Mouse (Mus musculus) myocyte (in vitro differentiated cells): ENCODE results near the gene Urb1. TPM values are rescaled to one million over a fixed set of nuclear protein-coding genes. Genes with fewer than 3 reads are reported as not detected.

Source experiments
- H3K27me3 ChIP-seq: one replicate; pipeline ENCODE4 v1.6.1; 2011; ENCODE audit not compliant: control insufficient read depth, insufficient read depth, insufficient read length
- H3K36me3 ChIP-seq: one replicate; pipeline ENCODE4 v1.6.1; 2011; ENCODE audit not compliant: control insufficient read depth, insufficient read depth
- H3K4me2 ChIP-seq: one replicate; pipeline ENCODE4 v1.6.1; 2011; ENCODE audit warnings: low read depth, control low read depth
- H3K4me3 ChIP-seq: one replicate; pipeline ENCODE4 v1.5.1; 2011; ENCODE audit warnings: mild to moderate bottlenecking, control low read depth, moderate library complexity
- H3K79me2 ChIP-seq: one replicate; pipeline ENCODE4 v1.6.1; 2011; ENCODE audit not compliant: control insufficient read depth, insufficient read depth
- H3ac ChIP-seq: one replicate; pipeline ENCODE4 v1.6.1; 2011; ENCODE audit not compliant: control insufficient read depth, insufficient read length
- CEBPB ChIP-seq: IDR thresholded peaks from 2 replicates; pipeline ENCODE4 v1.6.1; 2011; ENCODE audit warnings: mild to moderate bottlenecking, moderate library complexity; ENCODE audit not compliant: poor library complexity, insufficient read depth, severe bottlenecking
- E2F4 ChIP-seq: IDR thresholded peaks from one replicate; pipeline ENCODE4 v1.6.1; 2011; ENCODE audit warnings: mild to moderate bottlenecking, control low read depth, moderate library complexity; ENCODE audit not compliant: insufficient read depth
- MAX ChIP-seq: IDR thresholded peaks from one replicate; pipeline ENCODE4 v1.6.1; 2011; ENCODE audit warnings: low read depth, mild to moderate bottlenecking, control low read depth
- MYOD1 ChIP-seq, 3 experiments: IDR thresholded peaks; one replicate each; pipeline ENCODE4 v1.6.1; 2011; ENCODE audit warnings: control low read depth in 2 of 3, low read depth in 2 of 3, mild to moderate bottlenecking in 2 of 3, moderate library complexity in 1 of 3; ENCODE audit not compliant: insufficient read length in 2 of 3, control insufficient read depth in 1 of 3
- MYOG ChIP-seq, 3 experiments: IDR thresholded peaks; one replicate each; pipeline ENCODE4 v1.6.1; 2011; ENCODE audit warnings: control low read depth in 2 of 3, low read depth in 2 of 3, mild to moderate bottlenecking in 2 of 3; ENCODE audit not compliant: insufficient read length in 2 of 3, control insufficient read depth in 1 of 3, insufficient read depth in 1 of 3
- POLR2A ChIP-seq: IDR thresholded peaks from one replicate; pipeline ENCODE4 v1.6.1; 2011; ENCODE audit warnings: low read depth, mild to moderate bottlenecking, control low read depth, moderate library complexity; ENCODE audit not compliant: insufficient read length
- POLR2AphosphoS2 ChIP-seq: IDR thresholded peaks from one replicate; pipeline ENCODE4 v1.6.1; 2011; ENCODE audit warnings: low read depth, control low read depth; ENCODE audit not compliant: insufficient read length
- REST ChIP-seq: IDR thresholded peaks from one replicate; pipeline ENCODE4 v1.6.1; 2011; ENCODE audit warnings: mild to moderate bottlenecking, control low read depth, moderate library complexity; ENCODE audit not compliant: insufficient read depth, insufficient read length
- SRF ChIP-seq: IDR thresholded peaks from one replicate; pipeline ENCODE4 v1.6.1; 2011; ENCODE audit warnings: low read depth; ENCODE audit not compliant: control insufficient read depth, insufficient read length
- TCF12 ChIP-seq: IDR thresholded peaks from one replicate; pipeline ENCODE4 v1.6.1; 2011; ENCODE audit warnings: mild to moderate bottlenecking, control low read depth; ENCODE audit not compliant: poor library complexity, insufficient read depth, severe bottlenecking
- TCF3 ChIP-seq: IDR thresholded peaks from one replicate; pipeline ENCODE4 v1.6.1; 2011; ENCODE audit warnings: low read depth, control low read depth; ENCODE audit not compliant: insufficient read length
- USF1 ChIP-seq: IDR thresholded peaks from one replicate; pipeline ENCODE4 v1.6.1; 2011; ENCODE audit warnings: low read depth, mild to moderate bottlenecking, control low read depth, moderate library complexity
- polyA plus RNA-seq: library from polyadenylated mRNA; unstranded; fragments of >200 nt; fragmentation: generic; extraction: Trizol; gene quantifications from one replicate; pipeline ENCODE4 v1.2.1, GENCODE M21; 2012; ENCODE audit warnings: missing spikeins

Urb1 gene
- polyA plus RNA-seq, 1 experiment, result 4.5 TPM

GRCm38 (mm10) chr16:90765195-90765877 lies 44.9 kb downstream of the Urb1 start:
- Histone ChIP-seq H3K27me3 (no peaks in the 10 kb centered on the region), H3K79me2 (no peaks in the 10 kb centered on the region), H3ac (no peak overlapping the region), H3K4me2 (no peak overlapping the region), H3K36me3 (peaks cover 38% of the 10 kb centered on the region), H3K4me3 (no peak overlapping the region)
- no peak for TF ChIP-seq POLR2A
- TF ChIP-seq TCF3, result peak; percentile 70
- no peak for TF ChIP-seq CEBPB
- no peak for TF ChIP-seq REST
- TF ChIP-seq SRF, result no peak
- TF ChIP-seq TCF12, result peak; percentile 41
- peak; percentile 50 to 89 (median 88) for TF ChIP-seq MYOG (IDR thresholded peaks at IDR 0.05; ENCODE audit: control insufficient read depth in 1 of 3, insufficient read depth in 1 of 3, insufficient read length in 2 of 3, low read depth in 2 of 3)
- peak; percentile 66 to 98 (median 93) for TF ChIP-seq MYOD1 (IDR thresholded peaks at IDR 0.05; ENCODE audit: control insufficient read depth in 1 of 3, insufficient read length in 2 of 3, low read depth in 2 of 3)

DNA sequence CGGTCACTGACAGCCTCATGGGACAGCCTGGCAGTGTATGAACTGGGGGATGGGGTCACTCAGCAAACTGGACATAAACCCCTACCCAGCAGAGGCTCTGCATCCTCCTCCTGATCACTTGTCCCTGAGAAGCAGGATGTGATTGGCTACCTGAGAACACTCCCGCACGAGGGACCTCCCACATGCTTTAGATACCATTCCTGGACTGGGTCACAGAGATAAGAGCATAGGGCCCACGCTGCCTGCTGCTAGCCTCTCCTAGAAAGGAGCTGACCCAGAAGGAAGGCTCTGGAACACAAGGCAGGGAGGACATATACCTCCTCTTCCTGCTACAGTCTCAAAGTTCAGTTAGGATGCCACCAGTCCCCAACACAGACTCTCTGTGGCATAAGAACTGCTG lies 49.7 kb downstream of the Urb1 start:
- H3K4me3 ChIP-seq, result no peak overlapping the region
- no peaks in the 10 kb centered on the region for H3K79me2 ChIP-seq
- no peak overlapping the region for H3ac ChIP-seq
- no peak overlapping the region for H3K4me2 ChIP-seq
- H3K27me3 ChIP-seq, result no peaks in the 10 kb centered on the region
- H3K36me3 ChIP-seq, result peaks cover 18% of the 10 kb centered on the region
- no peak for TF ChIP-seq SRF
- TF ChIP-seq MYOG (IDR thresholded peaks at IDR 0.05; ENCODE audit: control insufficient read depth in 1 of 3, insufficient read depth in 1 of 3, insufficient read length in 2 of 3, low read depth in 2 of 3), result no peak
- TF ChIP-seq MYOD1 (IDR thresholded peaks at IDR 0.05; ENCODE audit: control insufficient read depth in 1 of 3, insufficient read length in 2 of 3, low read depth in 2 of 3), result no peak
- no peak for TF ChIP-seq REST
- TF ChIP-seq CEBPB, result no peak
- no peak for TF ChIP-seq E2F4
- no peak for TF ChIP-seq MAX
- TF ChIP-seq POLR2AphosphoS2, result no peak
- no peak for TF ChIP-seq POLR2A
- no peak for TF ChIP-seq TCF12
- TF ChIP-seq USF1, result no peak
- no peak for TF ChIP-seq TCF3

DNA sequence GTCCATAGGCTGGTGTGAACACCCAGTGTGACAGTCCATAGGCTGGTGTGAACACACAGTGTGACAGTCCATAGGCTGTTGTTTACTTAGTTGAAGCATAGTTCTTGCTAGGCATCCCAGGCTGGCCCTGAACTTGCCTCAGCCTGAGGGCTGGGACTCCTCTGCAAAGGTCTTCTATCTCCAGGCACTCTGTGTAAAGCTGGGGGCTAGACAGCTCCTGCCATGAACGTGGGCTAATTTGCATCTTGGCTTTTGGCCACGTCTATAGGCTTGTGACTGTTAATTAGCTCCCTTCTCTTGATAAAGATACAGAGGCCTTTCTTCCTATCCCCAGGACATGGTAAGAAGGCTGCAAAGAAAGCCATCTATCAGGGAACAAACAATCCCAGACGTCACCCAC lies 50.9 kb downstream of the Urb1 start:
- TF ChIP-seq MAX (no peak), MYOD1 (IDR thresholded peaks at IDR 0.05; ENCODE audit: control insufficient read depth in 1 of 3, insufficient read length in 2 of 3, low read depth in 2 of 3) (no peak), CEBPB (no peak), POLR2AphosphoS2 (no peak), SRF (no peak), TCF12 (no peak), TCF3 (no peak), POLR2A (no peak), E2F4 (no peak)
- Histone ChIP-seq H3K4me3 (no peak overlapping the region), H3K4me2 (no peak overlapping the region), H3K36me3 (peaks cover 23% of the 10 kb centered on the region), H3K27me3 (no peaks in the 10 kb centered on the region), H3K79me2 (no peaks in the 10 kb centered on the region), H3ac (no peak overlapping the region)

GRCm38 (mm10) chr16:90753386-90753941 lies 56.7 kb downstream of the Urb1 start:
- Histone ChIP-seq H3ac (no peak overlapping the region), H3K4me2 (no peak overlapping the region), H3K79me2 (no peaks in the 10 kb centered on the region), H3K36me3 (peaks cover 21% of the 10 kb centered on the region), H3K27me3 (no peaks in the 10 kb centered on the region), H3K4me3 (no peak overlapping the region)
- TF ChIP-seq REST, result no peak
- TF ChIP-seq MYOG (IDR thresholded peaks at IDR 0.05; ENCODE audit: control insufficient read depth in 1 of 3, insufficient read depth in 1 of 3, insufficient read length in 2 of 3, low read depth in 2 of 3), result no peak
- no peak for TF ChIP-seq E2F4
- no peak for TF ChIP-seq TCF12
- no peak for TF ChIP-seq POLR2AphosphoS2
- no peak for TF ChIP-seq MYOD1 (IDR thresholded peaks at IDR 0.05; ENCODE audit: control insufficient read depth in 1 of 3, insufficient read length in 2 of 3, low read depth in 2 of 3)
- no peak for TF ChIP-seq SRF
- no peak for TF ChIP-seq MAX
